Mouse (Mus musculus): ENCODE measurements around the gene Zfp598.

DNA sequence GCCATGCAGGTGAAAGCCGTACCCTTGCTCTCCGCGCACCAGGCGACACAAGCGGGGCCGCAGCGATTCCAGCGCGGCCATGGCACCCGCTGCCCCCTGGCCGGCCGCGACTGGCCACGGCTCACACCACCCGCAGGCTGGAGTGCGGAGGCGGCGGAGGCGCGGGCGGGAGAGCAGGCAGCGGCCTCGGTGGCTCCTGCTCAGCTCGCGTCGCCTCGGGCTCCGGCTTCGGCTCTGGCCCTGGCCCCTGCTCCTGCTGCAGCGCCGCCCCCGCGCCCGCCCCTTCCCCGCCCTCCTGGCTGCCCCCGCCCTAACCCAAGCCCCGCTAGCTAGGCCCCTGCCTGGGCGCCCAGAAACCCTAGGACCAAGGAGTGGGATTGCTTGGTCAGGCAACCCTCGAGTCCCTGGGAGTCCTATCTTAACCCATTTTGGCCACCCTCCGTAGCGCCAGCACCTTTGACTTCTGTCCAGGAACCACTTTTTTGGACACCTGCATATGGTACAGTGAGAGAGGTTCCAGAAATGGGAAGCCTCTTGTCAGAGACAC is 19.3 kb upstream of the Zfp598 start, which contains the start of gene Slc9a3r2:
- TF ChIP-seq ZC3H11A (IDR thresholded peaks at IDR 0.05; ENCODE audit: low read depth, low read length) (no peak), ETS1 (conservative IDR thresholded peaks at IDR 0.05; ENCODE audit: low read depth, low read length) (no peak)

Measured in CH12.LX (cell line).